Mouse (Mus musculus): ENCODE results near the gene Sdhb. TPM values are rescaled to one million over a fixed set of nuclear protein-coding genes. Genes with fewer than 3 reads are reported as not detected.

The Sdhb gene
- total RNA-seq, 2 experiments from 2014 or later = 190 to 198 TPM

DNA sequence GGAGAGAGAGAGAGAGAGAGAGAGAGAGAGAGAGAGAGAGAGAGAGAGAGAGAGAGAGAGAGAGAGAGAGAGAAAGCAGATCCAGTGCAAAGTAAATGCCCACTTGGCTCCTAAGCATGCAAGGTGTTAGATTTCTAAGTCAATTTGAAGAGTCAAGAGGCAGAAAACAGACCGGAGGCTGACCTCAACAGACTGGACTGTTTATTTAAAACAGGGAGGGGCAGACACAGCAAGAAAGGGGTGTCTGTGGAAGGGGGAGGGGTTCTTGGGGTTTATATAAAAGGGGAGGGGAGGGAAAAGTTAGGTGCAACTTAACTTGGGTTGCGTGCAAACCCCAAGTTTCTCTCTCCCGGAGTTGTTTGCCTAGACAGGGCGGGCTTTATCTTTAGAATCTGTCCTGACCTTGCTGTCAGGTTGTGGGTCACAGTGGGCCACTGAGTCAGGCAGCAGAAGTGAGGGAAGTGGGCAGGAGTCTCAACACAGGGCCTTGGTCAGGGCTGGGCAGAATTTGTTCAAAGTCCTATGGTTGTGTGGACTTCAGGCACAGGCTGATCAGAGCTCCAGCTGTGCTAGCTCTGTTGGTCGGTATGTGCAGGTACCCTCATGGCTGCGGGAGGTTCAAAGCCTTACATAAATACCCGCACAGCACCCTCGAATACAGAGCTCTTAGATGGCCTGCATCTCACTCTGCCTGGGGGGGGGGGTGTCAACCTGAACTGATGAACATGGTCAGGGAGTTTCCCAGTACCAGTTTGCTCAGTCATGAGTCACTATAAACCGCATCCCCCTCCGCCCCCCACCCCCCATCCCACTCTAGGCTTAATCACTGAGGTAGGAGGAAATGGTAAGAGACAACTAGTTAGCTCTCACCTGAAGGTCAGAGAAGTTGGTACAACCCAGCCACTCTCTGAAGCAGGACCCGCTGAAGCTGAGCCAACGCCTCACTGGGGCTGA, 13.2 kb upstream of the Sdhb start:
- DNase-seq (ENCODE audit: low spot score in 2 of 2) = no peak

DNA sequence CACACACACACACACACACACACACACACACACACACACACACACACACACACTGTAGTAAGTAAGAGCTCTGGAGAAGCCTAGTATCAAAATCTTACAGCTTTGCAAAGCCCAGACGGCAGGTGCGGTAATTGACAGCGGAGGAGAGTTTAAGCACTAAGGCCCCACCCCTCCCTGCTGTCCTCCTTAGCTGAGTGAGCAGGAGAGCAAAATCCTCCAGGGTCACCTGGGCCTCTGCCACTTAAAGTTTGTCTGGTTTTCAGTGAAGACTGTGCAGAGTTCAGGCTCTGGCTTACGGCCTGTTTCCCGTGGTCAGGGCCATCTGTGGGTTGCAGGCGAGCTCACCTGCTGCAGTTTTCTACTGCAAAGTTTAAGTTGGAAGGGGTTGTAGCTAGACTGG, 12.5 kb upstream of the Sdhb start:
- DNase-seq (ENCODE audit: low spot score in 2 of 2) = no peak

DNA sequence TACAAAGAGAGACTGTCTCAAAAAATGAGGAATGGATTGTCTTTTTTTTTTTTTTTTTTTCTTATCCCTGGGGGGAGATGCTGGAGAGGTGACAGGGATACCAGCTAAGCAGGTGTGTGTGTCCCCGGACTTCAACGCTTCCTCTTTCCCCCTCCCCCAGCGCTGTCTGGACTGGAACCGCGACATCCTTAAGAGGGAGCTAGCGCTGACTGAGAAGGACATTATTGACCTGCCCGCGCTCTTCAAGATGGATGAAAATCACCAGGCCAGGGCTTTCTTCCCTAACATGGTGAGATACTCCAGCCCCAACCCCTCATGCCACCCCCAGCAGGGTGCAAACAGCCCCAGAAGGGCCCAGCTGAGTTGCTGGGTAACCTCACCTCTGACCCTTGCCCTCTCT, 12.0 kb upstream of the Sdhb start:
- DNase-seq (ENCODE audit: low spot score in 2 of 2) = no peak

DNA sequence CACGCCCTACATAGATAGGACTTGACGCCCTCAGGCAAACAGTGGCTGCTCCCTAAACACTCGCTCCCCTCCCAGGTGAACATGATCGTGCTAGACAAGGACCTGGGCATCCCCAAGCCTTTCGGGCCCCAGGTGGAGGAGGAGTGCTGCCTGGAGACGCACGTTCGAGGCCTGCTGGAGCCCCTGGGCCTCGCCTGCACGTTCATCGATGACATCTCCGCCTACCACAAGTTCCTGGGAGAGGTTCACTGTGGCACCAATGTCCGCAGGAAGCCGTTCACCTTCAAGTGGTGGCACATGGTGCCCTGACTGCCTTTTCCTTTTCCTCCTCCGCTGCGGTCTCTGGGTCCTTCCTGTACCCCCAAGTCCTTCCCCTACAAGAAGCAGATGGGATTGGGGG, 11.4 kb upstream of the Sdhb start:
- DNase-seq (ENCODE audit: low spot score in 2 of 2) = no peak

DNA sequence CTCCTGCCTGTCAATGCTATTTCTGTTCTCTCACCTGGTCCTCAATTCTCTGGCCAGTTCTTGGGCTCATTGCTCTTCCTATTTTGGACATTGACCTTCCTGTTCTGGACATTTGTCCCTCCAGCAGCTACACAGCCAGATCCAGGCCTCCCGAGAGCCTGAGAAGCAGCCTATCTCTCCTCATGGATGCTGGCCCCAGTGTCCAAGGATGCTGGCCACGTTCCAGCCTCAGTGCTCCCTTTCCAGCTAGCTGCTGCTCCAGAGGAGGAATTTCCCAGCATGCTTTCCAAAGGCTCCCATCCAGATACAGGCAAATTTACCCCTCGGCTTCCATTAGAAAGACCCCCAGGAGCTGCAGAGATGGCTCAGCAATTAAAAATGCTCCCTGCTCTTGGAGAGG, 10.4 kb upstream of the Sdhb start:
- DNase-seq (ENCODE audit: low spot score in 2 of 2) = no peak

DNA sequence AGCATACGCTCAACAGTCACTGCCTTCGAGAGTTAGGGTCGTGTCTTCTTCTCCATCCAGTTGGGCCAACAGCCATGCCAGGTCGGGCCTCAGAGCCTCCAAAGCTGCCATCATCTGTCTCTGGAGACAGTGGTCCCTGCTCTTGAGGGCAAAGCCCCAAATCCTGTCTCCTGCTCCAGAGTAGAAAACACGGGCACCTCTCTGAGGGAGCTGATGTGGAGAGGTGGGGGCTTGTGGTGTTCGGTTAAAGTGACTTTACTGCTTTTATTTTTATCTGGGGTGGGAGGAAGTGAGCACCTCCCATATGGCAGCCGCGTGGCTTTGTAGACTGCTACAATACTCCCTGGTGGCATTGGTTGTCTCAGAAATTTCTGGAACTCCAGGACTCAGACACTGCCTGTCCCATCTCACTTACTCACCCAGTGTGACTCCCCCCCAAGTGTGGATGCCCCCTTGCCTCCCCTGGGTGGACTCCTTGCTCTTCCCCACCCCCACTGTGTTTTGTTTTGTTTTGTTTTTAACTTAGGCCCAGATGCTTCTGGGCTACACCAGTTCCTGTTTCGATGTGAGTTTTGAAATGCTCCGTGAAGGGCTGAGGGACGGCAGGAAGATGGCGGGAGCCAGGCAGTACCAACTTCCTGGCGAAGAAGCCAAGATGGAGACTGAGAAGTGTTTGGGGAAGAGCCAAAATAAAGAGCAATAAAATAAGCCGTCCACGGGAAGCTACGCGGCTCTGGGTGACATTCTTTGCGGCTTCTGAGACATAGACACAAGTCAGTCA, 9.0 kb upstream of the Sdhb start:
- DNase-seq (ENCODE audit: low spot score in 2 of 2) = no peak

DNA sequence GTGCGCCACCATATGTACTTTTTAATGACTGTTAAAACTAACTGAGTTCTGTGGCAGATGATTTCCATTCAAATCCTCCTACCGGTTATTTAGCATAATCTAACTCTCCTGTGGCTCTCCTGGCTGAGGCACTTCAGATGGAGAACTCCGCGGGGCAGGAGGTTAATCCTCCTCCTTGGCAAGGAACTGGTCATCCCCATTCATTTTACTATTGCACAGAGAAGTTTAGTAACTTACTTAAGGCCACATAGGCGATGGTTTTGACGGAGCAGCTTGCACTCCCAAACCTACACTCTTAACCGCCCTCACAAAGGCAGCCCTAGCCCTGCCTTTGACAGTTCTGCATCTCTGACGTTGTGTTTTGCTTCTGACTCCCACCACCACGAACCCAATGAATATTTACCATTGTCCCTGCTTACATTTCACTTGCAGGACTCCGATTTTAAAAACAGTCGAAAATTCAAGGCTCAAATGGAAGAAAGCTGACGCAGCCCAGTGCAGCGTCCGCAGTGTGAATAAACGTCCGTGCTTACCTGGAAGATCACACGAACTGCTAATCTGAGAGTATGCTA, 3.8 kb upstream of the Sdhb start:
- no peak for DNase-seq (ENCODE audit: low spot score in 2 of 2)

DNA sequence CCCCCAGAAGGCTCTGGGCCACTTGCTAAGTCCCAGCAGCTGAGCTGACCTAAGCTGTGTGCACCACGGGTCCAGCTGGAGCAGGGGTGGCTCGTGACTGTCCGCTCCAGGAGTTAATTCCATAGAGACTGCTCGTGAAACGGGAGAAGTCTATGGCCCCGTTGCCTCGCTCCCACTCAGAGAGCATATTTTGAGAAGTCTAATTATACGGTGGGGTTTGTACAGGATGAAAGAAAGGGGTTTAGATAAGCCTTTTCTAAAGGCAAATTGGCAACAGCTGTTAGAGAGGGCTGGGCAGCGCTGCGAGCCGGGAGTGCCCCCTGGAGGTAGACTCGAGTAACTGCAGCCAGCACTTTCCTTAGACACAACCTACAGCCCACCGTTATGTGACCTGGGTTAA, 3.3 kb upstream of the Sdhb start:
- peak; percentile 81 to 86 for DNase-seq (ENCODE audit: low spot score in 2 of 2)

DNA sequence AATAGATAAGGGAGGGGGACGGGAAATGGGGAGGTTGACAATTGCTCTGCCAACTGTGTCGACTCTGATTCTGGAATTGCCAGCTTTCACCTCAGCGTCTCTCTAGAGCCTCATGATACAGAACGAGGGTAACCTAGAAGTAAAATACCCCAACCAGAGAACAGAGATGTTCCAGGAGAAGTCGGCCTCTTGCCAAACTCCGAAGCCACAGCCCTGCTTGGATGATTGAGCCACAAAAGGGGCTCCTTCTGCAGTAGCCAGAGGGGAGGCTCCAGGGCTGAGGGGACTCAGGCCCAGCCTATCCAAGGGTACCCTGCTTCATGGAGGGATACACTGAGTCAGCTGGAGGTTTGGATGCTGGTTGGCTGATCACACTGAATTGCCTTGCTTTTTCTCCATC, 2.7 kb upstream of the Sdhb start:
- DNase-seq (ENCODE audit: low spot score in 2 of 2) = no peak

DNA sequence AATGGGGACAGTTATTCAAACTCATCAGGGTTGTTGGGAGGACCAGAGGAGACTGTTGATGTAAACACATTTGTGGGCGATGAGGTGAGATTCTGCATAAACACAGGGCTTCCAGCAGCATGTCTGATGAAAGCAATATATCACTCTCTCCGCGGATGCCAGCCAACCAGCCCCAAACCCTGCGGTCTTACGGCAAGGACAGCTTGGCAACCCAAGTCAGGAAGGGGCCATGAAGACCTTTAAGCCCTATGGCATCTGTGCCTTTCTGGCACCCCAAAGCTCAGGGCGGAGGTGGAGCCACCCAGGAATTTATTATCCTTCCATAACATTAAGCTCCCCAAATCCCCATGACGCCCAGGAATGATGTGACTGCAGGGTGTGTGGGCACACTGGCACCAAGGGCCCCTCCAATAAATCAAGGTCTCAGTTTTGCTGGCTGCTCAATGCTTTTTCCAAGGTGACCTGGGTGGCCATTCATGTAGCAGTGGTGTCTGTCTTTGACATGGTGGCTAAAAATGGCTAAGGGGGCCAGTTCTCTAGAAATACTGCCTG, 1.8 kb upstream of the Sdhb start:
- DNase-seq (ENCODE audit: low spot score in 2 of 2) = no peak

DNA sequence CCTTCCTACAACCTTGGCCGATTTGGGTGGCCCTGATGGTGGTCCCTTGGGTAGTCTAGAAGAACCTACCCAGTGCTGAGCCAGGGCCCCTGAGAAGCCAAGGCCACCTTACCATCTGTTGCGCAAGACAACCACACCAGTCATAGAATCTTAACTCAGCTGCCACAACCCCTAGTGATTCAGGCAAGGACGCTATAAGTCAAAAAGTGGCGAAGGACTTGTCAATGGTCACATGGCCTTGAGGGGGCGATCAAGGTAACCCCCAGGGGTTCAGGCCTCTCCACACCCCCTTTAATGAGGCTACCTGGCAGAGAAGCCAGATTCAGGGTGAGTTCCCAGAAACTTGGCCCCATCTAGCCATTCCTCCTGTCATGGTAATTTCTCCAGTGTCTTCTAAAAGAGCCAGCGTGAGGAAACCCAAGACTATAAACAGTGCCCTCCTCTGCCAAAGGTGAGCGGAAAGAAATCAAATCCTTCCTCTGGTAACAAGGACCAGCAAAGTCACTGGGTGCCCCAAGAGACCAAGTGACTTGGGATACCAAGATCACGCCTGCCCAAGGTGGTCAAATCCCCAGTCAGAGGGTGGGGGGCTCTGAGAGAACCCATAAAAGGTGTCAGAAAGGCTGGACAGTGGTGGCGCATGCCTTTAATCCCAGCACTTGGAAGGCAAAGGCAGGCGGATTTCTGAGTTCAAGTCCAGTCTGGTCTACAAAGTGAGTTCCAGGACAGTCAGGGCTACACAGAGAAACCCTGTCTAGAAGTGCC, 1.1 kb upstream of the Sdhb start:
- no peak for DNase-seq (ENCODE audit: low spot score in 2 of 2)

DNA sequence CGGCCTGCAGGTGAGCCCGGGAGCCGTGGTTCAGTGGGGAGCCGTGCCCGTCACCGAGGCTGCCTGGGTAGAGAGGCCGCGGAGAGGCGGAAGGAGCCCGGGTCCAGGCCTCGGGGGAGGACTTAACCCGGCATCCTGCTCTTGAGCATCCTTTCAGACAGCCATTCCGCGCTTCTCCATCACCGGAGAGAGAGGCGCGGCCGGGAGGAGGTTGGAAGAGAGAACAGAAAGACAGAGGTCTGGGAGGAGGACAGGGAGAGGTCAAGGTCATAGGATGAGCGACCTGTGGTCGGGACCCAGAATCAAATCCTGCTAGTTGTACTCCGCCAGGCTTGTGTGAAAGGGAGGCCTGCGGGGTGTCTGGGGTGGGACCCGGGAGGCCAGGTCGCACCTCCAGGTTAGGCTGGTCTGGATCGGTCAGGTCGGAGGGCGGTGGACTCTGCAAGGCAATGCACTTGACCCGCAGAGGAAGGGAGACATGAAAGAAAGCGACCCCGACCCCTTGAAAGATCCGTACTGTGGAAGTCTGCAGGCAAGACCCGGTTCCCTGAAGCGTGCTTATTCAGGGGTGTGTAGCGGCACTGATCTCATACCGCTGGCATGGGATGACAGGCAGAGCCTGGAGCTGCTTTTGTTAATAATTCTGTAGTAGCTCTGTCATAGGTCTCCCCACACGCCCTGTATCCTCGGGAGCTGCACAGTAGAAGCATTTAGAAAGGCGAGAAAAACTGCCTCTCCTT, 634 bp downstream of the Sdhb start:
- DNase-seq (ENCODE audit: low spot score in 2 of 2) = no peak

DNA sequence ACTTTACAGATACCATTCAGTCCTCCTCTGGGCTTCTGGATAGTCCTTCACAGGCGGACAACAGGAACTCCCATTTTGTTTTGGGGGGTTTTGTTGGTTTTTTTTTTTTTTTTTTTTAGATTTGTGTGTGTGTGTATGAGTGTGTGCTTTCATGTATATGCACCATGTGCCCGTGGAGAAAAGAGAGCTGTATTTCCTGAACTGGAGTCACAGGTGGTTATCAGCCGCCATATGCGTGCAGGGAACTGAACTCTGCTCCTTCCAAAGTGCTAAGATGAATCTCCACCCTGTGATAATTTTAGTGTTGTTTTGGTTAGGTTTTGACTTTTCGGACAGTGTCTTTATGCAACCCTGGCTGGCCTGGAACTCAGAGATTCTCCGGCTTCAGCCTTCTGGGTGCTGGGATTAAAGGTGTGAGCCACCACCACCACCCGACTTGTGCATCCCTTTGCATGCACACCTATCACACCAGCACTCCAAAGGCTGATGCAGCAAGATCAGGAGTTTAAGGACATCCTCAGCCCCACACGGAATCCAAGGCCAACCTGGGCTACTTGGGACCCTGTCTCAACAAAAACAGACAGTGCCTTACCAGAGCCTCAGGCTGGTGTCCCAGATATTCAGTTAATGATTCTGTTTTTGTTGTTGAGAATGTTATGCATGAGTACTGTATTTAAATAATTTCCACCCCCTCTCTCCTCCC, 1.4 kb downstream of the Sdhb start:
- DNase-seq (ENCODE audit: low spot score in 2 of 2) = no peak

DNA sequence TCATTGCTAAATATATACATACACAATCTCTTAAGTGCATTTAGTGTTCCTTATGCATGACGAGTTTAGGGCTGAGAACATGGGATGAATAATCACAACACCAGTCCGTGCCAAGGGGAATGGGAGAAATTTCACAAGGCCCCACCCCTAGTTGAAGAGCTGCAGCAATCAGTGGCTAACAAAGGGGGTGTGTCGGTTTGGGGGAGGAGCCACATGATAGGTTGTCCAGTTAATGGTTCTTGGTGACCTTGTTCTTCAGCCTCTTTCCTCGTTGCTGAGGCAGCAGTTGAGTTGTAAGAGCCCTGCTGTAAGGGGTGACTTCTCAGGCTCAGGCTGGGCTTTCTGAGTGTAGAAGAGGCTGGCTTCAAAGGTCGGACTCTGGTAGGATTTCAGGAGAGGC, 1.9 kb downstream of the Sdhb start:
- no peak for DNase-seq (ENCODE audit: low spot score in 2 of 2)

DNA sequence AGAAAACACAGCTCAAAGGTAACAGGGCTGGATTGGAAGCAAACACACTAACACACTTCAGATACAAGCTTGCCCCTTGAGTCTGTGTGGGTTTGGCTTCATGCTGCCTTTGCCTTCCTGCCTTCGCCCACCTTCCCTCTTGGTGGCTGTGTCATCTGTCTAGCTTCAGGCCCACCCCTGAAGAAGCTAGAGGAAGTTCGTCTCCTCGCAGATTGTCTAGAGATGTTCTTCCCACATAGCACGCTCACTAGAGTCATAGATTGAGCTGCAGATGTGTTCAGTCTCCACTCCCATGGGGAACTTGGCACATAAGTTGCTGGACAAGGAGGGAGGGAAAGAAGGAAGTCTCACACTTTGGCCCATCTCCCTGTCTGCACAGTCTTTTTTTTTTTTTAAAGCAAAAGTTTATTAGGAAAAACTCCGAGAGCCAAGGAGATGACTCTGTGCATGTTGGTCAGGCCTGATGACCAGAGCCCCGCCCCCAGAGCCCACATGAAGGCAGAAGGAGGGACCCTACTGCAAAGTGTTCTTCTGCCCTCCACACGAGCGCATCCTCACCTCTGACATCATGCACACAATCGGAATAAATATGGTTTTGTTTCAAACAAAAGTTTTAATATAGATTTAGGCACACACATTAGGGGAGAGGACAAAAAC, 3.1 kb downstream of the Sdhb start:
- DNase-seq (ENCODE audit: low spot score in 2 of 2) = no peak

DNA sequence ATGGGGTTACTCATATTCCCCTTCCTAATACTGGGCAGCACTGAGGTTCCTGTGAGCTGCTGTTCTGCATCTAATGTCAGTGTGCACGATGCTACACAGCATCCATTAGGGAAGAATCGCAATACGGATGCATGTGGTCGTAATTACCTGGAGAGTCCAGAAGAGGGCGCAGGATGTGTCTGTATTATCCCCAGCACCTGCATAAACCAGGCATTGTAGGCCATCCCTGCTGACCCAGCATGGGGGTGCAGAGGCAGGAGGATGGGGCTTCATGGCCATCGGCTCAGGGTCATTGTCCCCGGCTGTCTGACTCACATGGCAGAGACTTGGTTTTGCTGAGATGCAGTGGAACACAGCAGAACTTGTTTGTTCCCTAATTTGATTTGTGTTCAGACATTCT, 3.6 kb downstream of the Sdhb start:
- peak; percentile 78 to 85 for DNase-seq (ENCODE audit: low spot score in 2 of 2)

DNA sequence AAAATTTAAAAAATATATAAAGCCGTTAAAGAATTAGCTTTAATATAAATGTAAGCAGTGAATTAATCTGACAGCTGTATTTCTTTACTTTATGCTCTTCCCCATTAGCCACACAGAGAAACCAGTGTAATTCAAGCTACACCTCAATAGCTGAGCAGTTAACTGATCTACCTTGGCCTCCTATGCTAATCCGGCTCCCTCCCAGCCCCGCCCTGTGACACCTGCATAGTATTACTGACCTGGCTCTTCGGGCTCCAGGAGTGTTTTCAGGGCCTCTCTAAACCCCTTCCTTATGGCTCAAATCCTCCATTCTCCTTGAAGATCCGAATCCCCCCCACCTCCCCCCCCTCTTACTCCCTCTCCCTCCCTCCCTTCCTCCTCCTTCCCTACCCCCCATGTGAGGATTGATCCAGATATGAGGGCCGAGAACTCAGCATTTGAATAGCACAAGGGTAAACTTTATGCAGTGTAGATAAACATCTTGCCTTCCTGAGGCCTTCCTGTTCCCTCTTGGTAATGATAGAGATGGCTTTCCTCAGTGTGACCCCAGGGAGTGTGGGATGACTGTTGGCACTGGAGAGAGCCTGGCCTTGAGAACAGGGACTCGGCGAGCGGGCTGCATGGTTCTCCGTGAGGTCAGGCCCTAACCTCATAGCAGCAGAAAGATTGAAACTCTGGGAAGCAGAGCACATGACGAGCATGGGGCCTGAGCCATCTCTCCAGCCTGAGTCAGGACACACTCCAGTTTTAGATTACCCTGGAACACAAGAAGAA, 6.6 kb downstream of the Sdhb start:
- DNase-seq (ENCODE audit: low spot score in 2 of 2) = no peak

DNA sequence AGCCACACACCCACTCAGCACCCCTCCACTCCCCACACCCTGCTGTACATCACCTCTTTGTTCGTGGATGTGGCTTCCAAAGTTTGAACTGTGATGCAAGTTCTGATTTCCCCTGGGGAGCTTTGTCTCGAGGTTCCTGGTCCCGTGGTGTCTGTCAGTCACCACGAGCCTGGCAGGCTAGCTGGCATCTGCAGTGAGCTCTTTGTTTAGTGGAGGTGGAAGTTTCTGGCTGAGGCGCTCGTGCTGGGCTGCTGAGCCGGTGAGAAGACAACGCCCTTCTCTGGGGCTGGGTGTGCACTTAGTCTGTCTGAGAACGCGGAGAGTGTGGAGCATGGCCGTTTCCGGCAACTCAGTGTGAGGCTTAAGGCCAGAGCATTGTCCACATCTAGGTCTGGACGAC, 10.7 kb downstream of the Sdhb start:
- no peak for DNase-seq (ENCODE audit: low spot score in 2 of 2)

Measured in layer of hippocampus, postnatal 14 days (tissue).